Mouse (Mus musculus): ENCODE data around the gene Kdm4a. TPM values are rescaled to one million over a fixed set of nuclear protein-coding genes. Genes with fewer than 3 reads are reported as not detected.

Gene Kdm4a
- polyA plus RNA-seq, 1 experiment, result 71.9 TPM

DNA sequence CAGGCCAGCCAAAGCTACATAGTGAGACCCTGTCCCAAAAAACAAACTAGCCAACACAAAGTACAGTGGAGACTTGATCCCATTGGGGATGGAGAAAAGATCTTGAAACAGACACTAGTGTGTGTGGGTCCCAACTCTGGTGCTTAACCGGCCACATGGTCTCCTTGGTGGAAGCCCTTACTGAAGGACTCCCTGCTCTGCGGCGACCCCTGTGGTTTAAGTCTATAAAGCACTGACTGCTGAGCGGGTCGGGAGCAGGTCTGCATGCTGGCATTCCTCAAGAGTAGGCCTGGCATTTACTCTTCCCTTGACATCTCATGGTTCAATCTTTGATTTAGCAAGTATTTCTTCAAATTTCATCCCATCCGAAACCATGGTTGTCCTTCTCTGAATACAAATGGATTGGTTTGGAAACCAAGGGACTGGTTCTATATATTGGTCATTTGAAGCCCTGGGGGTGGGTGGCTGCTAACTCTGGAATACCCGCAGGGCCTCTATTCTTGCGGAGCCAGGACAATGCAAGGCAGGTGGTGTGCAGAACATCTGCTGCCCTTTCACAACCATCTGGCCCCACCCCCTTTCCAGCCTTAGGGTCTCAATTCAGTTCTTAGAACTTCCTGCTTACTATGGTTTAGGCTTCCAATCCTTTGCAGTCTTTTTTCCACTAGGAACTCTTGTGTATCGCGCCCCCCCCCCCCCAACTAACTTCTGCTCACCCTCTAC, 27.2 kb upstream of the Kdm4a start:
- Histone ChIP-seq H3K27ac (ENCODE audit: insufficient read depth, low read length) (no peak overlapping the region), H3K4me1 (ENCODE audit: control insufficient read depth, insufficient read depth, low read length) (no peaks in the 10 kb centered on the region), H3K4me3 (ENCODE audit: insufficient read depth, low read length) (no peak overlapping the region)
- TF ChIP-seq POLR2A (IDR thresholded peaks at IDR 0.05; ENCODE audit: low read depth, low read length), result no peak
- TF ChIP-seq CTCF (IDR thresholded peaks at IDR 0.05; ENCODE audit: borderline replicate concordance, insufficient read depth, low read length), result no peak

GRCm38 (mm10) chr4:118205906-118206305, 26.1 kb upstream of the Kdm4a start:
- TF ChIP-seq POLR2A (IDR thresholded peaks at IDR 0.05; ENCODE audit: low read depth, low read length) (no peak), CTCF (IDR thresholded peaks at IDR 0.05; ENCODE audit: borderline replicate concordance, insufficient read depth, low read length) (no peak)
- H3K27ac ChIP-seq (ENCODE audit: insufficient read depth, low read length), result no peak overlapping the region

DNA sequence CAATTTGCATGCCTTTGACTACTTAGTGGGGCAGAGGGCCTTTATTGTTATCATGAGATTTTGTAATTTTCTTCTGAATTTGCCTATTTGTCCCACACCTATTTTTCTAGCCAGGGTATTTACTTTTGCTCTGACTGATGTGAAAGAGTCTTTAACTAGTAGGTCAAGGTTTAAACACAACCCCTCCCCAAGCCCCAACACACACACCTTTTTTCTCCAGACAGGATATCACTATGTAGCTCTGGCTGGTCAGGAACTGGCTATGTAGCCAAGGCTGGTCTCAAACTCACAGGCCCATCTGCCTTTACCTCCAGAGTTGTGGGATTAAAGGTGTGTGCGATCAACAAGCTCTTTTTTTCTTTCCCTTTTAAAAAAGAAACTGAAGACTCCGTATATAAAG, 19.2 kb upstream of the Kdm4a start:
- no peak overlapping the region for H3K27ac ChIP-seq (ENCODE audit: insufficient read depth, low read length)

More at GRCm38 (mm10) chr4:118205906-118206305, 26.1 kb upstream of the Kdm4a start:
- H3K4me3 ChIP-seq (ENCODE audit: insufficient read depth, low read length), result no peak overlapping the region
- no peaks in the 10 kb centered on the region for H3K4me1 ChIP-seq (ENCODE audit: control insufficient read depth, insufficient read depth, low read length)

DNA sequence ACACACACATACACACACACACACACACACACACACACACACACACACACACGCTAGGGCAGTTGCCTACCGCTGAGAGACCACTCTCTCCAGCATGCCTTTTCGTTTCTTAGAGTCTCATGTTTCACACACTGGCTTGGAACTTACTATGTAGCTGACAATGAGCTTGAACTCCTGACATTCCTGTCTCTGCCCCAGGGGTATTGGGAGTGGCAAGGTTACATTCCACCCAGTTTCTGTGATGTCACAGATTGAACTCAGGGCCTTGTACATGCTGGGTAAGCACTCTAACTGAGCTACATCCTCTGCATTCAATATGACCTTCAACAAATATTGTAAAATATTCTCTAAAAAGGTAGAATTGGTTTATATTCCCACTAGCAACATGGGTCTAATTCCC, 18.8 kb upstream of the Kdm4a start:
- no peak overlapping the region for H3K27ac ChIP-seq (ENCODE audit: insufficient read depth, low read length)
- no peaks in the 10 kb centered on the region for H3K4me1 ChIP-seq (ENCODE audit: control insufficient read depth, insufficient read depth, low read length)
- TF ChIP-seq POLR2A (IDR thresholded peaks at IDR 0.05; ENCODE audit: low read depth, low read length) (no peak), CTCF (IDR thresholded peaks at IDR 0.05; ENCODE audit: borderline replicate concordance, insufficient read depth, low read length) (no peak)
- H3K4me3 ChIP-seq (ENCODE audit: insufficient read depth, low read length), result no peak overlapping the region

More for the DNA sequence above, 19.2 kb upstream of the Kdm4a start:
- Histone ChIP-seq H3K4me3 (ENCODE audit: insufficient read depth, low read length) (no peak overlapping the region), H3K4me1 (ENCODE audit: control insufficient read depth, insufficient read depth, low read length) (no peaks in the 10 kb centered on the region)
- TF ChIP-seq POLR2A (IDR thresholded peaks at IDR 0.05; ENCODE audit: low read depth, low read length) (no peak), CTCF (IDR thresholded peaks at IDR 0.05; ENCODE audit: borderline replicate concordance, insufficient read depth, low read length) (no peak)

- no peak for TF ChIP-seq CTCF (IDR thresholded peaks at IDR 0.05; ENCODE audit: borderline replicate concordance, insufficient read depth, low read length)
- TF ChIP-seq POLR2A (IDR thresholded peaks at IDR 0.05; ENCODE audit: low read depth, low read length), result no peak
- Histone ChIP-seq H3K4me3 (ENCODE audit: insufficient read depth, low read length) (no peak overlapping the region), H3K4me1 (ENCODE audit: control insufficient read depth, insufficient read depth, low read length) (no peaks in the 10 kb centered on the region), H3K27ac (ENCODE audit: insufficient read depth, low read length) (no peak overlapping the region)
Observed at GRCm38 (mm10) chr4:118196185-118196584, 16.3 kb upstream of the Kdm4a start.

DNA sequence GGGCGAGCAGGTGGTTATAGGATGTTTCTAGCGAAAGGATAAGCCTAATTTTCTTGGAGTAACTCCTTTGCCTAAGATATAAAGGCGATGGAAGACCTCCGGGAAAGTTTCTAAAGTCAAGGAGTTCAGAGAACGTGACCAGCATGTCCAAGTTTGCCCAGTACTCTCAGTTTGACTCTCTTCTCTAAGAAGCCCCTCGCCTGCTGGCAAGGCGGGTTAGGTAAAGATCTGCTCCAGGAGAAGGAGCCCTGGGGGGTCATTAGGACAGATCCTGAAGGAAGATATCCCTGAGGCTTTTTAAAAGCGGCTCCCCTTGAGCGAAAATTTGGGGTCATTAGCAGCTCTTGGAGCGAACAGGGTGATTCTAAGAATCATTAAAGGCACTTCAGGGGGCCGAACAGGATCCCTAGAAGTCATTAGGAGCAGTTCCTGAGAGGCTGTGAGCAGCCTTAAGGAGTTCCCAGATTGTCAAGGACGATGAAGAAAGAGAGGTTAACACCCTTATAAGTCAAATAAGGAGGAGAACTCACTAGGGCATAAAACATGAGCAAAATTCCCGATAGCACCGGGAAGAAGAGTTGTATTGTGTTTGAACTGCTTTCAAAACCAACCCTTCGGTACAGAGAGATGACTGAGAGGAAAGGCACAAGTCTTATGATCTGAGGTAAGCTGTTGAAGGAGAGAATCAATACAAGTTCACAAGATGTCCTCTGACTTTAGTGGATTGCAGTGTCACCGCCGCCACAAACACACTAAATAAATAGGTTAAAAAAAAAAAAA, 648 bp upstream of the Kdm4a start:
- no peaks in the 10 kb centered on the region for H3K4me1 ChIP-seq (ENCODE audit: control insufficient read depth, insufficient read depth, low read length)
- TF ChIP-seq CTCF (IDR thresholded peaks at IDR 0.05; ENCODE audit: borderline replicate concordance, insufficient read depth, low read length) (no peak), POLR2A (IDR thresholded peaks at IDR 0.05; ENCODE audit: low read depth, low read length) (0 out of 2 replicates have a peak, but pooled peaks have one; percentile 41)
- H3K4me3 ChIP-seq (ENCODE audit: insufficient read depth, low read length), result peak overlapping the region; percentile 41
- H3K27ac ChIP-seq (ENCODE audit: insufficient read depth, low read length), result peak overlapping the region; percentile 82

DNA sequence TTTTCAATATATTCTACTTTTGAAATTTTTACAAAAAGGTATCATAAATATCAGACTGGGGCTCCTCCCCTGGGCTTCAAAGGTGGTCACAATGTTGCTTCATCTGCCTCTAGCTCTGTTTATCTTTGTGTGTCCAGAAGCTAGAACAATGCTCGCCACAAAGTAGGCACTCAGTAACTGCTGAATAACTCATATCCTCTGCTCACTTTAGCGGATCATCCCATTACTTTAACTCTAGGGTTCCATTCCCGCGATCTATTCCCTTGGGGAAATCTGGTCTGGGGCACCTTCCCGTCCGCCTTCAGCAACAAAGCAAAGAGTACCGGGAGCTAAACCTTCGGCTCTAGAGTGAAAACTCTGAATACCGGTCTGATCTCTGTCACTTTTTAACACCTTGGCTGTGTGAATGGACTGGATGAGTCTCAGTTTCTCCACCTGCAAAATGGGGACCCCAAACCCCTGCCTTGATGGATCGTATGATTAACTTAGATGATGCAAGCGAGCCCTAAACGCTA, 834 bp downstream of the Kdm4a start:
- no peaks in the 10 kb centered on the region for H3K4me1 ChIP-seq (ENCODE audit: control insufficient read depth, insufficient read depth, low read length)
- no peak for TF ChIP-seq POLR2A (IDR thresholded peaks at IDR 0.05; ENCODE audit: low read depth, low read length)
- TF ChIP-seq CTCF (IDR thresholded peaks at IDR 0.05; ENCODE audit: borderline replicate concordance, insufficient read depth, low read length), result no peak
- H3K27ac ChIP-seq (ENCODE audit: insufficient read depth, low read length), result peak overlapping the region; percentile 30
- peak overlapping the region; percentile 74 for H3K4me3 ChIP-seq (ENCODE audit: insufficient read depth, low read length)

DNA sequence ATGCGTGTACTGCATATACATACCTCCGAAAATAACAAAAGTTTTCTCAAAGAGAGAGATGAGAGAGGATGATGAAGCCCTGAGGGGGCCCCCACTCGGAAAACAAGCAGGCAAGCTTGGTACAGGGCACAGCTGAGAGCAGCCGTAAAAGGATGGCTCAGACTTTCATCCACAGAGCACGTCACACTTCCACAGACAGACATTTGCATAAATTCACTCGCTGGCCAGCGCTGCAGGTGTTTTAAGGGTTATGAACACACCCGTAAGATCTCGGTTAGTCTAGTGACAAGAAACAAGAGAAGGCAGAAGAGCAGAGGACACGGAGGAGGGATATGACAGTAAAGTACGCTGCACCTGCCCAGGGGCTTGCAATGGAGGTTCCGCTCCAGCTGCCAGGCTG, 7.4 kb downstream of the Kdm4a start:
- H3K27ac ChIP-seq (ENCODE audit: insufficient read depth, low read length), result no peak overlapping the region
- no peak overlapping the region for H3K4me3 ChIP-seq (ENCODE audit: insufficient read depth, low read length)
- H3K4me1 ChIP-seq (ENCODE audit: control insufficient read depth, insufficient read depth, low read length), result no peaks in the 10 kb centered on the region
- TF ChIP-seq CTCF (IDR thresholded peaks at IDR 0.05; ENCODE audit: borderline replicate concordance, insufficient read depth, low read length), result no peak
- TF ChIP-seq POLR2A (IDR thresholded peaks at IDR 0.05; ENCODE audit: low read depth, low read length), result no peak

- Histone ChIP-seq H3K4me1 (ENCODE audit: control insufficient read depth, insufficient read depth, low read length) (no peaks in the 10 kb centered on the region), H3K4me3 (ENCODE audit: insufficient read depth, low read length) (no peak overlapping the region), H3K27ac (ENCODE audit: insufficient read depth, low read length) (no peak overlapping the region)
- TF ChIP-seq CTCF (IDR thresholded peaks at IDR 0.05; ENCODE audit: borderline replicate concordance, insufficient read depth, low read length) (no peak), POLR2A (IDR thresholded peaks at IDR 0.05; ENCODE audit: low read depth, low read length) (no peak)
Observed at GRCm38 (mm10) chr4:118171006-118171405, 8.8 kb downstream of the Kdm4a start.

DNA sequence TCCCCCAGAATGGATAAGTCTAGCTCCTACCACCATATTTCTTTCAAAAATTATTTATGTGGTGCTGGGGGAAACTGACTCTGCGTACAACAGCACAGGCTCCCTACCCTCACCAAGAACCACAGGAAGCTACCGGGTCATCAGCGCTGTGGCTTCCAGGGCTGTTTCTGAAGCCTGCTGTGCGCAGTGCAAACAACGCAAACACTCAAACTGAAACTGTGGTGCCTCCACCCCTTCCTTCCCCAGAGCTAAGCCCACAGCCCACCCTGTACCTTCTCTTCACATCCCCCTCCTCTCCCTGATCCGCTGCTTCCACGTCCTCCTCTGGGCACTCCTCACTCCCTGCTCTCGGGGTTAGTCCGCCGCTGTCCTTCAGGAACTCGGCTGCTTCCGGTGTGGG, 17.7 kb downstream of the Kdm4a start:
- TF ChIP-seq POLR2A (IDR thresholded peaks at IDR 0.05; ENCODE audit: low read depth, low read length) (no peak), CTCF (IDR thresholded peaks at IDR 0.05; ENCODE audit: borderline replicate concordance, insufficient read depth, low read length) (no peak)
- Histone ChIP-seq H3K4me3 (ENCODE audit: insufficient read depth, low read length) (no peak overlapping the region), H3K4me1 (ENCODE audit: control insufficient read depth, insufficient read depth, low read length) (no peaks in the 10 kb centered on the region), H3K27ac (ENCODE audit: insufficient read depth, low read length) (no peak overlapping the region)
